Mouse (Mus musculus) cerebellum, adult 2 months (tissue): ENCODE results near the gene Pdss2.

ENCODE experiments used
- CTCF ChIP-seq: fragments of 200-500 bp; IDR thresholded peaks from 2 replicates; pipeline ENCODE4 v1.5.1; 2011; ENCODE audit warnings: low read depth, mild to moderate bottlenecking, control low read depth, low read length, moderate library complexity, borderline replicate concordance; ENCODE audit not compliant: insufficient read depth
- POLR2A ChIP-seq: fragments of 200-500 bp; IDR thresholded peaks from 2 replicates; pipeline ENCODE4 v1.6.1; 2011; ENCODE audit warnings: low read length, control low read depth, borderline replicate concordance; ENCODE audit not compliant: insufficient read depth

DNA sequence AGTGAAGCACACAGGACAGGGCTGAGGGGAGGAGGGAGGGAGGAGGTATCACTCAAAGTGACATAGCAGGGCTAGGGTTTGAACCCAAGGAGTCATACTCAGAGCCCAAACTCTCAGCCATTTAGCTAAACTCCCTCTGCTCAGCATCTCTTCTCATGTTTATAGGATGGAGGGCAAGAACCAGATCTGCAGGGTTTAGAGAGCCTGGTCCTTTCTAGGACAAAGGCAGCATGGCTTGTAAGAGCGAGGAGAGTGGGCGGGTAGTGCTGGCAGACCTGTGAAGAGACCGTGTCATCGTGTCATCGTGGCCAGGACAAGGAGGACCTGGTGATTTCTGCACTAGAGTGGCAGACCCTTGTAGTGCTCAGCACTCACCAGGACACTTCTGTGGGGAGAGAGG is 99.7 kb downstream of the Pdss2 start:
- no peak for TF ChIP-seq CTCF
- no peak for TF ChIP-seq POLR2A
